Mouse (Mus musculus) hindbrain, embryonic 15.5 days (tissue): ENCODE measurements around the gene Rars2. TPM values are rescaled to one million over a fixed set of nuclear protein-coding genes. Genes with fewer than 3 reads are reported as not detected.

Experiments
- ATAC-seq: fragments of 200-750 bp; cut with Nextera tagmentation; 2 replicates; pipeline ENCODE4 v1.8.0; 2017; ENCODE audit warnings: low read depth, moderate number of reproducible peaks, moderate TSS enrichment; ENCODE audit not compliant: low FRiP score
- H3K27ac ChIP-seq: fragments of 300-500 bp; sonication (generic); replicated peaks from 2 replicates; pipeline ENCODE4 v1.5.1; 2015; ENCODE audit warnings: mild to moderate bottlenecking, inconsistent platforms
- H3K27me3 ChIP-seq: fragments of 300-500 bp; sonication (generic); 2 replicates; pipeline ENCODE4 v1.6.1; 2015; ENCODE audit warnings: control low read depth, inconsistent platforms
- H3K36me3 ChIP-seq: fragments of 300-500 bp; sonication (generic); 2 replicates; pipeline ENCODE4 v1.6.1; 2015; ENCODE audit warnings: control low read depth, inconsistent platforms
- H3K4me1 ChIP-seq: fragments of 300-500 bp; sonication (generic); replicated peaks from 2 replicates; pipeline ENCODE4 v1.6.1; 2015; ENCODE audit warnings: control low read depth, inconsistent platforms
- H3K4me2 ChIP-seq: fragments of 300-500 bp; sonication (generic); 2 replicates; pipeline ENCODE4 v1.6.1; 2015; ENCODE audit warnings: moderate library complexity, mild to moderate bottlenecking, inconsistent platforms
- H3K4me3 ChIP-seq: fragments of 300-500 bp; sonication (generic); 2 replicates; pipeline ENCODE4 v1.5.1; 2015; ENCODE audit warnings: mild to moderate bottlenecking, inconsistent platforms
- H3K9ac ChIP-seq: fragments of 300-500 bp; sonication (generic); 2 replicates; pipeline ENCODE4 v1.6.1; 2015; ENCODE audit warnings: inconsistent platforms
- H3K9me3 ChIP-seq: fragments of 300-500 bp; sonication (generic); 2 replicates; pipeline ENCODE4 v1.6.1; 2016; ENCODE audit warnings: control low read depth, inconsistent platforms
- WGBS: fragments of 180-500 bp; shearing (Covaris S2); methylation state at CpG from one replicate; pipeline ENCODE4 v1.1.7; 2015; 5-methylcytosine and 5-hydroxymethylcytosine counted together
- polyA plus RNA-seq: library from polyadenylated mRNA; unstranded; fragments of >200 nt; fragmentation: Nextera tagmentation; extraction: Ambion mirVana; gene quantifications from 2 replicates; pipeline ENCODE4 v1.2.1, GENCODE M21; 2015

Gene Rars2
- polyA plus RNA-seq, 1 experiment from 2014 or later = 51.4 TPM

GRCm38 (mm10) chr4:34613571-34614145 is 1.1 kb upstream of the Rars2 start:
- no peak overlapping the region for H3K27ac ChIP-seq
- H3K4me2 ChIP-seq = peak overlapping the region; percentile 82
- H3K36me3 ChIP-seq = peaks cover 3% of the 10 kb centered on the region; the same call in 1 of the 2 replicates
- ATAC-seq = no peak
- H3K4me3 ChIP-seq = peak overlapping the region; percentile 90
- 75% methylated on average over 6 of the region's 6 CpGs for WGBS
- no peaks in the 10 kb centered on the region for H3K27me3 ChIP-seq
- H3K4me1 ChIP-seq = peaks cover 27% of the 10 kb centered on the region
- H3K9ac ChIP-seq = peak overlapping the region; percentile 83; the same call in 1 of the 2 replicates
- no peaks in the 10 kb centered on the region for H3K9me3 ChIP-seq

GRCm38 (mm10) chr4:34615303-34615702 is 546 bp downstream of the Rars2 start:
- whole genome bisulfite sequencing = 2% methylated on average over 13 of the region's 13 CpGs
- peak overlapping the region; percentile 82 for H3K4me2 ChIP-seq
- H3K9me3 ChIP-seq = no peaks in the 10 kb centered on the region
- H3K27ac ChIP-seq = peak overlapping the region; percentile 89
- H3K36me3 ChIP-seq = 0 out of 2 replicates have a peak, but pooled peaks cover 1% of the 10 kb centered on the region
- peaks cover 27% of the 10 kb centered on the region for H3K4me1 ChIP-seq
- peak; percentile 23 for ATAC-seq
- H3K9ac ChIP-seq = peak overlapping the region; percentile 83
- H3K27me3 ChIP-seq = no peaks in the 10 kb centered on the region
- H3K4me3 ChIP-seq = peak overlapping the region; percentile 90

- H3K9ac ChIP-seq = peak overlapping the region; percentile 83
- ATAC-seq = no peak
- 50% methylated on average over 8 of the region's 8 CpGs for WGBS
Observed at GRCm38 (mm10) chr4:34616146-34616545, 1.4 kb downstream of the Rars2 start.

GRCm38 (mm10) chr4:34625556-34625955 is 10.8 kb downstream of the Rars2 start:
- Histone ChIP-seq H3K36me3 (peaks cover 41% of the 10 kb centered on the region), H3K4me1 (no peaks in the 10 kb centered on the region)
- ATAC-seq = no peak

More at GRCm38 (mm10) chr4:34616146-34616545, 1.4 kb downstream of the Rars2 start:
- 0 out of 2 replicates have a peak, but pooled peaks cover 3% of the 10 kb centered on the region for H3K36me3 ChIP-seq
- peak overlapping the region; percentile 89; the same call in 1 of the 2 replicates for H3K27ac ChIP-seq
- peak overlapping the region; percentile 82 for H3K4me2 ChIP-seq
- no peaks in the 10 kb centered on the region for H3K27me3 ChIP-seq
- H3K9me3 ChIP-seq = no peaks in the 10 kb centered on the region
- peaks cover 27% of the 10 kb centered on the region for H3K4me1 ChIP-seq
- peak overlapping the region; percentile 90 for H3K4me3 ChIP-seq

GRCm38 (mm10) chr4:34626401-34626800 is 11.6 kb downstream of the Rars2 start:
- Histone ChIP-seq H3K9me3 (no peaks in the 10 kb centered on the region), H3K4me2 (no peak overlapping the region), H3K36me3 (peaks cover 46% of the 10 kb centered on the region), H3K9ac (no peak overlapping the region), H3K27me3 (no peaks in the 10 kb centered on the region), H3K4me3 (no peak overlapping the region), H3K4me1 (no peaks in the 10 kb centered on the region), H3K27ac (no peak overlapping the region)
- ATAC-seq = no peak
- WGBS = 93% methylated on average over 6 of the region's 6 CpGs

More at GRCm38 (mm10) chr4:34625556-34625955, 10.8 kb downstream of the Rars2 start:
- Histone ChIP-seq H3K4me3 (no peak overlapping the region), H3K4me2 (no peak overlapping the region), H3K9ac (no peak overlapping the region), H3K27ac (no peak overlapping the region), H3K27me3 (no peaks in the 10 kb centered on the region), H3K9me3 (no peaks in the 10 kb centered on the region)
- 91% methylated on average over 4 of the region's 4 CpGs for WGBS

- no peak overlapping the region for H3K9ac ChIP-seq
- no peak overlapping the region for H3K4me2 ChIP-seq
- H3K27ac ChIP-seq = no peak overlapping the region
- no peaks in the 10 kb centered on the region for H3K9me3 ChIP-seq
- no peak overlapping the region for H3K4me3 ChIP-seq
- peaks cover 47% of the 10 kb centered on the region for H3K36me3 ChIP-seq
- no peak for ATAC-seq
- no peaks in the 10 kb centered on the region for H3K4me1 ChIP-seq
- H3K27me3 ChIP-seq = no peaks in the 10 kb centered on the region
- 96% methylated on average over 1 of the region's 1 CpGs for WGBS
Observed at GRCm38 (mm10) chr4:34629956-34630355, 15.2 kb downstream of the Rars2 start.

- Histone ChIP-seq H3K27me3 (no peaks in the 10 kb centered on the region), H3K9me3 (no peaks in the 10 kb centered on the region), H3K4me3 (no peak overlapping the region), H3K27ac (no peak overlapping the region), H3K9ac (no peak overlapping the region), H3K4me1 (no peaks in the 10 kb centered on the region), H3K4me2 (no peak overlapping the region), H3K36me3 (peaks cover 28% of the 10 kb centered on the region)
- ATAC-seq = no peak
- WGBS = 96% methylated on average over 7 of the region's 7 CpGs
Observed at GRCm38 (mm10) chr4:34634129-34634528, 19.4 kb downstream of the Rars2 start.

- no peak overlapping the region for H3K4me3 ChIP-seq
- no peaks in the 10 kb centered on the region for H3K9me3 ChIP-seq
- no peaks in the 10 kb centered on the region for H3K4me1 ChIP-seq
- H3K4me2 ChIP-seq = no peak overlapping the region
- no peaks in the 10 kb centered on the region for H3K27me3 ChIP-seq
- ATAC-seq = no peak
- no peak overlapping the region for H3K9ac ChIP-seq
- 85% methylated on average over 5 of the region's 5 CpGs for WGBS
- peaks cover 36% of the 10 kb centered on the region for H3K36me3 ChIP-seq
- H3K27ac ChIP-seq = no peak overlapping the region
Observed at GRCm38 (mm10) chr4:34636036-34636435, 21.3 kb downstream of the Rars2 start.

GRCm38 (mm10) chr4:34637386-34637785 is 22.6 kb downstream of the Rars2 start:
- H3K4me1 ChIP-seq = no peaks in the 10 kb centered on the region
- no peak overlapping the region for H3K9ac ChIP-seq
- H3K27me3 ChIP-seq = no peaks in the 10 kb centered on the region
- H3K27ac ChIP-seq = no peak overlapping the region
- H3K4me2 ChIP-seq = no peak overlapping the region
- no peak for ATAC-seq
- no peaks in the 10 kb centered on the region for H3K9me3 ChIP-seq
- WGBS = 96% methylated on average over 7 of the region's 7 CpGs
- H3K4me3 ChIP-seq = no peak overlapping the region
- H3K36me3 ChIP-seq = peaks cover 39% of the 10 kb centered on the region

GRCm38 (mm10) chr4:34637851-34638250 is 23.1 kb downstream of the Rars2 start:
- no peaks in the 10 kb centered on the region for H3K9me3 ChIP-seq

GRCm38 (mm10) chr4:34639745-34640364 is 25.1 kb downstream of the Rars2 start:
- Histone ChIP-seq H3K27me3 (no peaks in the 10 kb centered on the region), H3K4me3 (no peak overlapping the region), H3K9ac (no peak overlapping the region), H3K36me3 (peaks cover 37% of the 10 kb centered on the region), H3K4me2 (no peak overlapping the region), H3K9me3 (no peaks in the 10 kb centered on the region), H3K4me1 (no peaks in the 10 kb centered on the region), H3K27ac (no peak overlapping the region)
- WGBS = 90% methylated on average over 5 of the region's 5 CpGs
- no peak for ATAC-seq

More at GRCm38 (mm10) chr4:34637851-34638250, 23.1 kb downstream of the Rars2 start:
- H3K4me3 ChIP-seq = no peak overlapping the region
- H3K4me2 ChIP-seq = no peak overlapping the region
- H3K27me3 ChIP-seq = no peaks in the 10 kb centered on the region
- H3K4me1 ChIP-seq = no peaks in the 10 kb centered on the region
- H3K36me3 ChIP-seq = peaks cover 38% of the 10 kb centered on the region
- 81% methylated on average over 4 of the region's 4 CpGs for WGBS
- no peak overlapping the region for H3K9ac ChIP-seq
- H3K27ac ChIP-seq = no peak overlapping the region
- no peak for ATAC-seq

- Histone ChIP-seq H3K36me3 (peaks cover 37% of the 10 kb centered on the region), H3K4me3 (no peak overlapping the region), H3K9me3 (no peaks in the 10 kb centered on the region), H3K4me1 (no peaks in the 10 kb centered on the region), H3K9ac (no peak overlapping the region), H3K27ac (no peak overlapping the region), H3K4me2 (no peak overlapping the region), H3K27me3 (no peaks in the 10 kb centered on the region)
- ATAC-seq = no peak
- WGBS = 99% methylated on average over 3 of the region's 3 CpGs
Observed at GRCm38 (mm10) chr4:34640731-34641130, 26.0 kb downstream of the Rars2 start.
